ENCODE assay signal across 9 mouse cellular contexts in the genomic region with DNA sequence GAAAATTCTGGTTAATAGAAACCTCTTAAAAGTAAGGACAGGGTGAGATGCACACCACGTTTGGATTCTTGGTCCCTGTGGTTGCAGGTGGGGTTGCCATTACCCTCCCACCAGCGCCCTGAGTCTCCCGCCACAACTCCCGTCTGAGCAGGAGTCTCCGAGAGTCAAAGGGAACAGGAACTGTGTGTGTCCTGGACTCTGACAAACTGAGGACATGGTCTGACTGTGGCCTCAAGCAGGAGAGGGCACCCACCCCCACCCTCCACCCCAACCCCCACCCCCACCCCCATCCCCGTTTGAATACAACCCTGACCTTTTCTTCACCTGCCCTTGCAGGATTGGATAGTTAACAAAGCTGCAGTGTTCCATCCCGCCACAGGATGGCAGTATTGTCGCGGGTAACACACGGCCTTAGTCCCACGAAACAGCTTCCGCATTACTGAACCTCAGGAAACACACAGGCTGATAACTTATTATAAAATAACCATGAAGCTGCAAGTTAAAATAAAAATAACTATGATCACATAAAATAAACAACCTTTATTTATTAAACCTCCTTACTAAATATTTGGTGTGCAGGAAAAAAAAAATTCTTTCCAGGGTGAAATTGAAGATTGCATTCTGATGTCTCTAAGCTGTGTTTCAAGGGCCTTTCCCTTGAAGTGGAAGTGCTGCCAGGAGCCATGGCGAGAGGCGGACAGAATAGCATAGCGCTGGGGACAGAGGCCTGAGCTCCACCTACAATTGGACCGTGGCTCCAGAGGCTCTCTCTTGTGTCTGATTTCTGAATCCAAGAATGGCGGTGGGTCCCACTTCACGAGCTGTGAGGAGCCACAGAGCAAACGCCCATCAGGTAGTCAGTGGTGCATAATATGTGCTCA.
DNase-seq lines count a peak whose midpoint lies in the region; ATAC-seq and TF ChIP-seq lines count a peak whose summit lies in the region.
"Had no signal": no experiment of that assay in that cellular context is flagged by ENCODE, and none has a peak within 500 bp of the region (broad histone marks: within the 10 kb centered on the region; RNA-seq: fewer than 3 reads in every experiment).

No protein-coding gene starts in this region.

- no peaks in the 10 kb centered on the region for H3K4me1 ChIP-seq in embryonic facial prominence, embryonic 13.5 days
- peaks cover 18% of the 10 kb centered on the region for H3K4me1 ChIP-seq in heart, embryonic 10.5 days
- peaks cover 37% of the 10 kb centered on the region for H3K4me1 ChIP-seq in kidney, embryonic 15.5 days
- H3K4me1 ChIP-seq in liver, embryonic 12.5 days = peaks cover 43% of the 10 kb centered on the region
- H3K4me1 ChIP-seq: embryonic facial prominence, embryonic 12.5 days had no signal

- no peaks in the 10 kb centered on the region; the same call in 1 of the 2 replicates for H3K9me3 ChIP-seq in embryonic facial prominence, embryonic 13.5 days
- no peaks in the 10 kb centered on the region for H3K9me3 ChIP-seq in heart, embryonic 10.5 days
- H3K9me3 ChIP-seq in kidney, embryonic 15.5 days (replicated peaks) = no peaks in the 10 kb centered on the region
- H3K9me3 ChIP-seq in liver, embryonic 12.5 days (replicated peaks) = no peaks in the 10 kb centered on the region
- H3K9me3 ChIP-seq: embryonic facial prominence, embryonic 12.5 days had no signal

- H3K4me3 ChIP-seq in embryonic facial prominence, embryonic 13.5 days = no peak overlapping the region
- H3K4me3 ChIP-seq in heart, embryonic 10.5 days = no peak overlapping the region
- no peak overlapping the region for H3K4me3 ChIP-seq in kidney, embryonic 15.5 days (replicated peaks)
- no peak overlapping the region for H3K4me3 ChIP-seq in liver, embryonic 12.5 days
- H3K4me3 ChIP-seq in myocyte = no peak overlapping the region
- H3K4me3 ChIP-seq: embryonic facial prominence, embryonic 12.5 days had no signal

- ATAC-seq in embryonic facial prominence, embryonic 13.5 days (ENCODE audit: insufficient number of reproducible peaks, insufficient read depth, low FRiP score, low TSS enrichment, low read depth) = peak; percentile 58; the same call in 1 of the 2 replicates
- ATAC-seq in kidney, embryonic 15.5 days (replicated peaks; ENCODE audit: low FRiP score) = peak; percentile 63; the same call in 1 of the 2 replicates
- peak; percentile 59 for ATAC-seq in liver, embryonic 12.5 days

- no peak overlapping the region for H3K27ac ChIP-seq in embryonic facial prominence, embryonic 13.5 days
- peak overlapping the region; percentile 70 for H3K27ac ChIP-seq in heart, embryonic 10.5 days
- H3K27ac ChIP-seq in kidney, embryonic 15.5 days = peak overlapping the region; percentile 83
- peak overlapping the region; percentile 70 for H3K27ac ChIP-seq in liver, embryonic 12.5 days
- H3K27ac ChIP-seq: embryonic facial prominence, embryonic 12.5 days had no signal

- no peak overlapping the region for H3K9ac ChIP-seq in embryonic facial prominence, embryonic 13.5 days
- H3K9ac ChIP-seq in kidney, embryonic 15.5 days = no peak overlapping the region
- no peak overlapping the region for H3K9ac ChIP-seq in liver, embryonic 12.5 days
- H3K9ac ChIP-seq: embryonic facial prominence, embryonic 12.5 days had no signal

- WGBS in embryonic facial prominence, embryonic 13.5 days = 21% methylated on average over 19 of the region's 19 CpGs
- 25% methylated on average over 19 of the region's 19 CpGs for WGBS in heart, embryonic 10.5 days
- 16% methylated on average over 19 of the region's 19 CpGs for WGBS in kidney, embryonic 15.5 days
- WGBS in liver, embryonic 12.5 days (ENCODE audit: insufficient replicate concordance) = 24% methylated on average over 19 of the region's 19 CpGs

- no peaks in the 10 kb centered on the region for H3K36me3 ChIP-seq in embryonic facial prominence, embryonic 13.5 days
- H3K36me3 ChIP-seq in heart, embryonic 10.5 days = no peaks in the 10 kb centered on the region
- H3K36me3 ChIP-seq in kidney, embryonic 15.5 days = no peaks in the 10 kb centered on the region
- H3K36me3 ChIP-seq in liver, embryonic 12.5 days = no peaks in the 10 kb centered on the region
- H3K36me3 ChIP-seq in myocyte (ENCODE audit: control insufficient read depth, insufficient read depth) = no peaks in the 10 kb centered on the region
- H3K36me3 ChIP-seq in splenic B cell, adult 2 months (ENCODE audit: control insufficient read depth, insufficient read depth, low read length, poor library complexity, severe bottlenecking) = no peaks in the 10 kb centered on the region
- H3K36me3 ChIP-seq: embryonic facial prominence, embryonic 12.5 days had no signal

- H3ac ChIP-seq in myocyte (ENCODE audit: control insufficient read depth, insufficient read length) = no peak overlapping the region

- DNase-seq in A20 (ENCODE audit: low read depth, low spot score) = peak; percentile 81
- DNase-seq in adrenal gland, postnatal 10 days = peak; percentile 82
- DNase-seq in heart, embryonic 10.5 days (ENCODE audit: low spot score) = peak; percentile 88
- DNase-seq in splenic B cell, adult 2 months (ENCODE audit: low read depth, low spot score) = peak; percentile 89

- no peak overlapping the region for H3K4me2 ChIP-seq in embryonic facial prominence, embryonic 13.5 days
- peak overlapping the region; percentile 25; the same call in 1 of the 2 replicates for H3K4me2 ChIP-seq in kidney, embryonic 15.5 days
- H3K4me2 ChIP-seq in liver, embryonic 12.5 days = peak overlapping the region; percentile 37
- peak overlapping the region; percentile 64 for H3K4me2 ChIP-seq in myocyte (ENCODE audit: low read depth)
- H3K4me2 ChIP-seq: embryonic facial prominence, embryonic 12.5 days had no signal

- H3K27me3 ChIP-seq in embryonic facial prominence, embryonic 13.5 days = no peaks in the 10 kb centered on the region
- H3K27me3 ChIP-seq in heart, embryonic 10.5 days (ENCODE audit: insufficient read depth, poor library complexity, severe bottlenecking) = peaks cover 6% of the 10 kb centered on the region; the same call in 1 of the 2 replicates
- H3K27me3 ChIP-seq in kidney, embryonic 15.5 days = 0 out of 2 replicates have a peak, but pooled peaks cover 5% of the 10 kb centered on the region
- peaks cover 12% of the 10 kb centered on the region; the same call in 1 of the 2 replicates for H3K27me3 ChIP-seq in liver, embryonic 12.5 days (replicated peaks)
- H3K27me3 ChIP-seq in myocyte (ENCODE audit: control insufficient read depth, insufficient read depth, insufficient read length) = no peaks in the 10 kb centered on the region
- no peaks in the 10 kb centered on the region for H3K27me3 ChIP-seq in splenic B cell, adult 2 months (ENCODE audit: control insufficient read depth, insufficient read depth, low read length, poor library complexity, severe bottlenecking)
- H3K27me3 ChIP-seq: embryonic facial prominence, embryonic 12.5 days had no signal

- H3K79me2 ChIP-seq in myocyte (ENCODE audit: control insufficient read depth, insufficient read depth) = no peaks in the 10 kb centered on the region

- TF ChIP-seq POLR2A in myocyte (IDR thresholded peaks at IDR 0.05; ENCODE audit: insufficient read length, low read depth) = no peak

TF ChIP-seq in myocyte, 11 proteins besides CTCF, POLR2A, EP300 and RAD21:
- TF ChIP-seq TCF3 (IDR thresholded peaks at IDR 0.05; ENCODE audit: insufficient read length, low read depth) = no peak
- no peak for TF ChIP-seq MAX (IDR thresholded peaks at IDR 0.05; ENCODE audit: low read depth)
- TF ChIP-seq MYOG (IDR thresholded peaks at IDR 0.05; ENCODE audit: control insufficient read depth in 1 of 3, insufficient read depth in 1 of 3, insufficient read length in 2 of 3, low read depth in 2 of 3) = no peak
- no peak for TF ChIP-seq SRF (IDR thresholded peaks at IDR 0.05; ENCODE audit: control insufficient read depth, insufficient read length, low read depth)
- TF ChIP-seq REST (IDR thresholded peaks at IDR 0.05; ENCODE audit: insufficient read depth, insufficient read length) = no peak
- no peak for TF ChIP-seq TCF12 (IDR thresholded peaks at IDR 0.05; ENCODE audit: insufficient read depth, poor library complexity, severe bottlenecking)
- TF ChIP-seq USF1 (IDR thresholded peaks at IDR 0.05; ENCODE audit: low read depth) = no peak
- TF ChIP-seq POLR2AphosphoS2 (IDR thresholded peaks at IDR 0.05; ENCODE audit: insufficient read length, low read depth) = no peak
- TF ChIP-seq E2F4 (IDR thresholded peaks at IDR 0.05; ENCODE audit: insufficient read depth) = no peak
- TF ChIP-seq CEBPB (IDR thresholded peaks at IDR 0.05; ENCODE audit: insufficient read depth, poor library complexity, severe bottlenecking) = no peak
- TF ChIP-seq MYOD1 (IDR thresholded peaks at IDR 0.05; ENCODE audit: control insufficient read depth in 1 of 3, insufficient read length in 2 of 3, low read depth in 2 of 3) = no peak
TF ChIP-seq in myocyte: peak in this region for 0.
